Mouse (Mus musculus) olfactory bulb, adult 2 months (tissue): ENCODE results near the gene Cpe.

Source experiments
- CTCF ChIP-seq: fragments of 200-500 bp; IDR thresholded peaks from 2 replicates; pipeline ENCODE4 v1.5.1; 2012; ENCODE audit warnings: low read depth, mild to moderate bottlenecking, low read length, moderate library complexity; ENCODE audit not compliant: insufficient read depth
- POLR2A ChIP-seq: fragments of 200-500 bp; IDR thresholded peaks from 2 replicates; pipeline ENCODE4 v1.6.1; 2012; ENCODE audit warnings: mild to moderate bottlenecking, low read depth, low read length, moderate library complexity; ENCODE audit not compliant: insufficient read depth

GRCm38 (mm10) chr8:64655087-64655486 lies 37.8 kb downstream of the Cpe start:
- TF ChIP-seq POLR2A (no peak), CTCF (no peak)
